Mouse (Mus musculus) bone marrow, adult 2 months (tissue): ENCODE measurements around the gene Mecom. TPM values are rescaled to one million over a fixed set of nuclear protein-coding genes. Genes with fewer than 3 reads are reported as not detected.

Experiments used
- H3K27ac ChIP-seq: fragments of 200-500 bp; 2 replicates; pipeline ENCODE4 v1.5.1; 2012; ENCODE audit warnings: low read depth, mild to moderate bottlenecking, control low read depth, inconsistent platforms, low read length; ENCODE audit not compliant: control insufficient read depth, poor library complexity, insufficient read depth
- H3K4me1 ChIP-seq: fragments of 200-500 bp; 2 replicates; pipeline ENCODE4 v1.6.1; 2011; ENCODE audit warnings: low read length; ENCODE audit not compliant: control insufficient read depth, insufficient read depth
- H3K4me3 ChIP-seq: fragments of 200-500 bp; replicated peaks from 2 replicates; pipeline ENCODE3; 2011; ENCODE audit warnings: mild to moderate bottlenecking, low read depth, low read length, control low read depth; ENCODE audit not compliant: control insufficient read depth
- CTCF ChIP-seq: fragments of 200-500 bp; IDR thresholded peaks from 2 replicates; pipeline ENCODE4 v1.5.1; 2011; ENCODE audit warnings: low read length, control low read depth; ENCODE audit not compliant: control insufficient read depth, insufficient read depth
- POLR2A ChIP-seq: fragments of 200-500 bp; IDR thresholded peaks from 2 replicates; pipeline ENCODE4 v1.6.1; 2011; ENCODE audit warnings: low read depth, mild to moderate bottlenecking, control low read depth, low read length, borderline replicate concordance; ENCODE audit not compliant: control insufficient read depth
- WGBS: fragments of 180-500 bp; shearing (Covaris S2); methylation state at CpG from one replicate; pipeline ENCODE4 v1.1.7; 2018; 5-methylcytosine and 5-hydroxymethylcytosine counted together
- polyA plus RNA-seq: library from polyadenylated mRNA; stranded (reverse); fragments of >200 nt; gene quantifications from 2 replicates; pipeline ENCODE4 v1.2.4, GENCODE M21; 2011; ENCODE audit warnings: low replicate concordance; ENCODE audit not compliant: missing spikeins, insufficient read depth, insufficient read length

Mecom gene
- polyA plus RNA-seq, 1 experiment: 0.70 TPM

DNA sequence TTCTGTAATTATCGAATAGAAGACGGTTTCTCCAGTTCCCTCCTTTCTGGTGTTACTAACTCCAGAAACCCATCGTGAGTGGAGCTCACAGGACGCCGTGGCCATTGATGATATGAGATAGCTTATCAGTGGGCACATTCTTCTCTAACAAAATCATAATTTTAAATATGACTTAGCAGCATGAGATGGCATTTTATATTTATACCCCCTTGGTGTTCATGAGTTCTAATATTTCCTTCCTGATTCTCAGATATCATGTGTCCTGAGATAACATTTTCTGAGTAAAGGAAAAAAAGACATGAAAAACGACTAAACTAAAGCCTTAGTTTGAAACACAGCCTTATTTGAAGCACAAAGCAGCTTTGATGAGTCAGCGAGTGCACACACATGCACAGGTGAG is 481.3 kb downstream of the Mecom start:
- WGBS: 8% methylated on average over 7 of the region's 7 CpGs
- H3K27ac ChIP-seq: no peak overlapping the region
- no peaks in the 10 kb centered on the region for H3K4me1 ChIP-seq
- TF ChIP-seq CTCF (no peak), POLR2A (no peak)
- no peak overlapping the region for H3K4me3 ChIP-seq

DNA sequence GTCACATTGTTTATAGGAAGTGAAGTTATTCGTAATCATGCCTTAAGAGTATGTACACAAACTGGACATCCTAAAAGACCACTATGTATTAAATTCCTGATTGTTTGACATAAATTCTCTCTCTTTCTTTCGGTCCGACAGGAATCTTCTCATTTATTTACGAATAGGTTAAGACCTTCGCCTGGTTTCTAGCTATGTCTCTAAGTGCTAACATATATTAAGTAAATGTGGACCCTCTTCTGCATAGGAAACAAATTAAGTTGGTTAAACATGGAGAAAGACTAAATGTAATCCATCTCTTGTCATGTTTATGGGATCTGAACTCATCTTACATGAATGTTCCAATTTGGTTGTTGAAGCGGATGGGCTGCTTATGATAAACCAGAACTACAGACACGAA is 487.8 kb downstream of the Mecom start:
- 78% methylated on average over 7 of the region's 7 CpGs for WGBS
- H3K4me1 ChIP-seq: no peaks in the 10 kb centered on the region
- no peak overlapping the region for H3K27ac ChIP-seq
- TF ChIP-seq POLR2A: no peak
- no peak for TF ChIP-seq CTCF
- no peak overlapping the region for H3K4me3 ChIP-seq

DNA sequence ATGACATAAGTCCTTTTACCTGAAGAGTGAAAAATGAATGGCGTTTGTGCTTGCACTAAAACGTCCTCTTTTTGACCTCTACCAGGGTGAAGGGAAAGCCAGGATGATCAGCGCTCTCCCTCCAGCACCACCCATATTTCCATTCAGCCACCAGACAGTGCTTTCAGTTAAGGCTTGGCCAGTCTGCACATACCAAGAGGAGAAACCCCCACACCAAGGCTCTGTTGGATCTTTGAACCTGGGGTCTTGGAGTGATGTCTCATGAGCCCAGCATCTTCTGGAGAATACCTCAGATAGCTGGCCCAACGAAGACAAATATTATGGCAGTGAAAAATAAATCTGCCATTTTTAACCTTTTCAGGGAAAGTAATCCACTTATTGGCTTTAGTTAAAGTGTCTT is 488.2 kb downstream of the Mecom start:
- Histone ChIP-seq H3K4me3 (no peak overlapping the region), H3K4me1 (no peaks in the 10 kb centered on the region), H3K27ac (no peak overlapping the region)
- TF ChIP-seq POLR2A (no peak), CTCF (no peak)
- WGBS: 83% methylated on average over 4 of the region's 4 CpGs

DNA sequence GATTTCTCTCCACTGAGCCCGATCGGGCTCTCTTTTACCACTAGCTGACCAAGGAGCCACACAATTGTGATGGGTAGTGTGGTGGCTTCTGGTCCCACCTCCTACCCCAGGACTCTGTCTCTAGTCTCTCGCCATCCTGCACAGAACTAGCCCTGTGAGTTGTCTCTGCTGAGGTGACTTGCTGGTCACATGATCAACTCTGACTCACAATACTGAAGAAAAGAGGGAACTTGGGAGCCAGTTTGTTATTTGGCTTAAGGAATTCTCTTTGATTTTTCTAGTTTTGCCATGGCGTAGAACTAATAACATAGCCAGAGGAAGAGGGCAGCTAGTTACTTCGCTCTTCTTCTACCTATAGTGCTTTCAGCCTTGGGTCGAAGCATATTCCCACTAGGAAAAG is 496.5 kb downstream of the Mecom start:
- WGBS: 88% methylated on average over 6 of the region's 6 CpGs
- Histone ChIP-seq H3K4me1 (no peaks in the 10 kb centered on the region), H3K4me3 (no peak overlapping the region), H3K27ac (no peak overlapping the region)
- TF ChIP-seq CTCF (no peak), POLR2A (no peak)

DNA sequence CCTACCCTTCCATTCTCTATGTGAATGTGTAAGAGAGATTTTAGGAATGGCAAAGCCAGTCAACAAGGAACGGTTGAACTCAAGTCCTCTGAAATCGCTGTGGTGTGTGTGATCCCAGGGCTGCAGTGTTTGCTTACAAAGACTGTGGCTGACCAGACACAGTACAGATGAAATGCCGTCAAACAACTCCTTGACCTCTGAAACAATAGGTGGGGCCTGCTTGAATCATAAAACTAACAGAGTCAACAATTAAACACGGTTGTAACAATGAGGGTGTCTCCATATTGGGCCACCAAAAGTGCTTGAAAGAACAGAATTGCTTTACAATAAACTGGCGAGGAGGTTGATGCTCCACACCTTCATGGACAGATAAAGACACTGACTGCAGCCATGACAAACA is 497.0 kb downstream of the Mecom start:
- no peak overlapping the region for H3K27ac ChIP-seq
- H3K4me1 ChIP-seq: no peaks in the 10 kb centered on the region
- H3K4me3 ChIP-seq: no peak overlapping the region
- WGBS: 79% methylated on average over 5 of the region's 5 CpGs
- no peak for TF ChIP-seq CTCF

DNA sequence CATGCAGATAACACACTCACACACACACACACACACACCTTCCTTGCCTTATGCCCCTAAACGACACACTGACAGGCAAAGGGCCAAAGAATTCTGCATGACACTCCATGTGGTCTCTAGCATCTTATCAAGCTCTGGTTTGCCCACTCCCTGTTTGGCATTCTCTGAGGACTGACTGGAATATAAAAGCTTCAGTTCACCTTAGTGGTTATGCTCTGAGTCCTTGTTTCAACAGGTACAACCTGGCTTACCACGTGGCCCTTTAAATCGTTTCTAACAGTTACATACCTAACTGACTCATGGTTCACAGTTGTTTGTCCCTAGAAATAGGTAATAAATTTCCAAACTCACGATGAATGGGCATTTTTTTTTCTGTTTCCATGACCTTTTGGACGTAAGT is 499.0 kb downstream of the Mecom start:
- WGBS: 67% methylated on average over 5 of the region's 5 CpGs

DNA sequence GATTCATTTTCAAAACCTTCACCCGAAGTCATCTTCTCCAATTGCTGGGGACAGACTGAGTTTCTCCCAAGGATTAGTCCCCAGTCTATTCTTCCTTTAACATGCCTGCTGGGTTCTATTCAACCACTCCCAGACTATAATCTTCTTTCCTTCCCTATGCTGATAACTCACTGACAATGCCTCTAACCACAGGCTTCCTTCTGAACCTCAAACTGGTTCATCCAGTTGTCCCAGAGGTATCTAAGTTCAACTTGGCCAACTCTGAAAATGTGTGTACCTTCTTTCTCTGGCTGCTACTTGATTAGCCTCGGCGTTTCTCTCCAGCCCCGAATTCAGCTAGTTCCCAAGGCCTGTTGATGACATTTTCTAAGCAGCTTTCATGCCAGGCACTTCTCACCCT is 499.7 kb downstream of the Mecom start:
- no peak overlapping the region for H3K27ac ChIP-seq
- TF ChIP-seq CTCF (no peak), POLR2A (no peak)
- WGBS: 63% methylated on average over 4 of the region's 4 CpGs
- no peak overlapping the region for H3K4me3 ChIP-seq
- H3K4me1 ChIP-seq: no peaks in the 10 kb centered on the region

More for the DNA sequence above, 499.0 kb downstream of the Mecom start:
- no peak overlapping the region for H3K4me3 ChIP-seq
- TF ChIP-seq CTCF (no peak), POLR2A (no peak)
- H3K4me1 ChIP-seq: no peaks in the 10 kb centered on the region
- H3K27ac ChIP-seq: no peak overlapping the region

DNA sequence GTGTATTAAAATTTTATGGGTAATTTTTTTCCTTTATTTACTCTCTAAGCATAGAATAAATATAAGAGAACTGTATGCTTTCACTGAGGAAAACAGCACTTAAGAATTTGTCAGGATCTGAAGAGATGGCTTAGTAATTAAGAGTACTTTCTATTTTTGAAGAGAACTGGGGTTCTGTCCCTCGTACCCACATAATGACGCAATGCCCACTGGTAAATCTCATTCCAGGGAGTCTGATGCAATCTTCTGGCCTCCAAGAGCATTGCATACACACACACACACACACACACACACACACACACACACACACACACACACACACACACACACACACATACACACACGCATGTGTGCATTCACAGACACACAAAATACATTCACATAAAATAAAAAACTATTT is 504.3 kb downstream of the Mecom start:
- 35% methylated on average over 3 of the region's 3 CpGs for WGBS
- H3K4me3 ChIP-seq: no peak overlapping the region
- no peaks in the 10 kb centered on the region for H3K4me1 ChIP-seq
- TF ChIP-seq POLR2A (no peak), CTCF (no peak)
- no peak overlapping the region for H3K27ac ChIP-seq

DNA sequence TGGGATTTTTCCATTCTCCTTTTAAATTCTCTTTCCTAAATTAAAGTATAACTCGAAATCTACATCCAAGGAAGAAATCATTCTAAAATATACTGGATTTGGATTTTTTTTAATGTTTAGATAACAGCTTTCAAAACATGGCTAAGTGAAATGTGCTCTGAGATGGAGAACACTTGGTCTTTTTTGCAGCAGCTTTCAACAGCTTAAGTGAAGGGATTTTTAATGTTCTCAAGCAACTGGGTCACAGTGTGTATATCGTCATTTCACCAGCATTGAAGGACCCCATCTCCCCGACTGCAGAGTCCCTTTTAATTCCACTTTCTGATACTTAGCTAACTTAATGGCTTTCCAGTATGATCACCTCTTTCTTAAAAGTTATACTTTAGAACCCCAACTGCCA is 509.3 kb downstream of the Mecom start:
- Histone ChIP-seq H3K4me3 (no peak overlapping the region), H3K27ac (no peak overlapping the region), H3K4me1 (no peaks in the 10 kb centered on the region)
- 74% methylated on average over 3 of the region's 3 CpGs for WGBS
- TF ChIP-seq CTCF: no peak
- no peak for TF ChIP-seq POLR2A
